Mouse (Mus musculus) CH12.LX (cell line): ENCODE measurements around the gene Dync2li1. TPM values are rescaled to one million over a fixed set of nuclear protein-coding genes. Genes with fewer than 3 reads are reported as not detected.

Experiments
- DNase-seq: peaks from one replicate; pipeline ENCODE4 v3.0.0-alpha.2; 2013; ENCODE audit errors: extremely low read depth
- H3K27ac ChIP-seq: 2 replicates; pipeline ENCODE4 v1.5.1; 2012; ENCODE audit warnings: low read depth, mild to moderate bottlenecking, control low read depth, moderate library complexity; ENCODE audit not compliant: insufficient read depth
- H3K27me3 ChIP-seq: replicated peaks from 2 replicates; pipeline ENCODE3; 2012; ENCODE audit warnings: inconsistent platforms
- H3K36me3 ChIP-seq, 2 experiments: replicated peaks in 1 of 2; 2 replicates each; pipeline versions ENCODE3 to v1.6.1; 2012; ENCODE audit warnings: inconsistent platforms in 1 of 2, low read length in 1 of 2, mild to moderate bottlenecking in 1 of 2, mixed read lengths in 1 of 2, moderate library complexity in 1 of 2; ENCODE audit not compliant: control insufficient read depth in 1 of 2, insufficient read depth in 1 of 2
- H3K4me1 ChIP-seq, 2 experiments: 2 replicates each; pipeline ENCODE4 v1.6.1; 2012; ENCODE audit warnings: inconsistent platforms in 1 of 2, moderate library complexity in 1 of 2; ENCODE audit not compliant: insufficient read depth in 2 of 2, control insufficient read depth in 1 of 2
- H3K4me2 ChIP-seq: 2 replicates; pipeline ENCODE4 v1.6.1; 2012; ENCODE audit warnings: low read depth, mild to moderate bottlenecking, control low read depth; ENCODE audit not compliant: poor library complexity, insufficient read depth, severe bottlenecking
- H3K4me3 ChIP-seq, 3 experiments: fragments of 150-350 bp in 1 of 3; sonication (generic) in 1 of 3; replicated peaks in 1 of 3; 2 replicates each; pipeline versions ENCODE3 to v1.5.1; 2011 to 2012; ENCODE audit warnings: low read depth in 2 of 3, low read length in 2 of 3, mild to moderate bottlenecking in 2 of 3, moderate library complexity in 2 of 3, control low read depth in 1 of 3, improper control_type of control experiment in 1 of 3, inconsistent platforms in 1 of 3, mixed read lengths in 1 of 3; ENCODE audit not compliant: poor library complexity in 1 of 3
- H3K79me2 ChIP-seq: replicated peaks from 2 replicates; pipeline ENCODE4 v1.6.1; 2012; ENCODE audit warnings: mild to moderate bottlenecking, moderate library complexity; ENCODE audit not compliant: control insufficient read depth, poor library complexity, insufficient read depth, severe bottlenecking; ENCODE audit errors: extremely low read depth
- H3K9ac ChIP-seq: 2 replicates; pipeline ENCODE4 v1.6.1; 2012; ENCODE audit warnings: low read depth, mild to moderate bottlenecking, control low read depth, moderate library complexity; ENCODE audit not compliant: insufficient read depth
- H3K9me3 ChIP-seq: replicated peaks from 2 replicates; pipeline ENCODE3; 2012; ENCODE audit warnings: low read length, inconsistent platforms, mixed read lengths
- CHD1 ChIP-seq: IDR thresholded peaks from 2 replicates; pipeline ENCODE4 v1.6.1; 2012; ENCODE audit warnings: low read depth, low read length, improper control_type of control experiment, inconsistent platforms
- CHD2 ChIP-seq: IDR thresholded peaks from 2 replicates; pipeline ENCODE4 v1.6.1; 2011; ENCODE audit warnings: low read length, improper control_type of control experiment
- E2F4 ChIP-seq: IDR thresholded peaks from 2 replicates; pipeline ENCODE4 v1.6.1; 2011; ENCODE audit warnings: low read depth, low read length, improper control_type of control experiment; ENCODE audit not compliant: insufficient replicate concordance
- ELF1 ChIP-seq: IDR thresholded peaks from 2 replicates; pipeline ENCODE4 v1.6.1; 2014; ENCODE audit warnings: low read depth, mild to moderate bottlenecking, inconsistent platforms, low read length, improper control_type of control experiment
- EP300 ChIP-seq: IDR thresholded peaks from 2 replicates; pipeline ENCODE4 v1.6.1; 2011; ENCODE audit warnings: low read length, improper control_type of control experiment
- GABPA ChIP-seq: IDR thresholded peaks from 2 replicates; pipeline ENCODE4 v1.6.1; 2012; ENCODE audit warnings: low read depth, low read length, improper control_type of control experiment, inconsistent platforms; ENCODE audit not compliant: insufficient replicate concordance
- HCFC1 ChIP-seq: IDR thresholded peaks from 2 replicates; pipeline ENCODE4 v1.6.1; 2012; ENCODE audit warnings: low read depth, mild to moderate bottlenecking, inconsistent platforms, low read length, improper control_type of control experiment
- IRF4 ChIP-seq: IDR thresholded peaks from 2 replicates; pipeline ENCODE4 v1.6.1; 2014; ENCODE audit warnings: low read depth, mild to moderate bottlenecking, inconsistent platforms, low read length, improper control_type of control experiment
- MAZ ChIP-seq: IDR thresholded peaks from 2 replicates; pipeline ENCODE4 v1.6.1; 2012; ENCODE audit warnings: low read depth, mild to moderate bottlenecking, inconsistent platforms, low read length, improper control_type of control experiment, moderate library complexity
- MXI1 ChIP-seq: IDR thresholded peaks from 2 replicates; pipeline ENCODE4 v1.6.1; 2011; ENCODE audit warnings: mild to moderate bottlenecking, low read depth, low read length, improper control_type of control experiment
- MYC ChIP-seq: IDR thresholded peaks from 2 replicates; pipeline ENCODE4 v1.6.1; 2011; ENCODE audit warnings: low read depth, mild to moderate bottlenecking, improper control_type of control experiment, low read length
- NELFE ChIP-seq: IDR thresholded peaks from 2 replicates; pipeline ENCODE4 v1.6.1; 2011; ENCODE audit warnings: low read depth, low read length, improper control_type of control experiment
- POLR2AphosphoS2 ChIP-seq: IDR thresholded peaks from 2 replicates; pipeline ENCODE4 v1.6.1; 2011; ENCODE audit warnings: low read depth, low read length, improper control_type of control experiment
- RAD21 ChIP-seq: IDR thresholded peaks from 2 replicates; pipeline ENCODE4 v1.6.1; 2011; ENCODE audit warnings: low read depth, mild to moderate bottlenecking, low read length, improper control_type of control experiment, moderate library complexity
- RCOR1 ChIP-seq: conservative IDR thresholded peaks from 2 replicates; pipeline ENCODE4 v1.6.1; 2012; ENCODE audit warnings: low read depth, mild to moderate bottlenecking, inconsistent platforms, low read length, improper control_type of control experiment
- SMC3 ChIP-seq: IDR thresholded peaks from 2 replicates; pipeline ENCODE4 v1.6.1; 2011; ENCODE audit warnings: low read depth, low read length, improper control_type of control experiment
- TBP ChIP-seq: conservative IDR thresholded peaks from 2 replicates; pipeline ENCODE4 v1.6.1; 2011; ENCODE audit warnings: low read depth, low read length, improper control_type of control experiment
- USF1 ChIP-seq: IDR thresholded peaks from 2 replicates; pipeline ENCODE4 v1.6.1; 2014; ENCODE audit warnings: low read depth, mild to moderate bottlenecking, inconsistent platforms, low read length, improper control_type of control experiment
- USF2 ChIP-seq: conservative IDR thresholded peaks from 2 replicates; pipeline ENCODE4 v1.6.1; 2011; ENCODE audit warnings: low read depth, low read length, improper control_type of control experiment
- ZC3H11A ChIP-seq: IDR thresholded peaks from 2 replicates; pipeline ENCODE4 v1.6.1; 2012; ENCODE audit warnings: low read depth, mild to moderate bottlenecking, inconsistent platforms, low read length, improper control_type of control experiment
- ZMIZ1 ChIP-seq: IDR thresholded peaks from 2 replicates; pipeline ENCODE4 v1.6.1; 2012; ENCODE audit warnings: low read depth, mild to moderate bottlenecking, inconsistent platforms, low read length, improper control_type of control experiment
- dilution Hi-C: fragments of 300-500 bp; cut with MboI; formaldehyde crosslinking; loops from 2 replicates; pipeline ENCODE4 v1.14.3; 2020; ENCODE audit warnings: low sequenced_read_pairs; ENCODE audit not compliant: extremely low pct_unique_long_range_greater_than_20kb, extremely low pct_ligation_motif_present
- in situ Hi-C: fragments of 300-500 bp; cut with MboI; formaldehyde crosslinking; loops from 3 replicates; pipeline ENCODE4 v1.14.3; 2019; ENCODE audit warnings: low sequenced_read_pairs, low pct_ligation_motif_present, low pct_unique_long_range_greater_than_20kb, mixed read lengths
- polyA plus RNA-seq: library from polyadenylated mRNA; unstranded; fragments of >175 nt; gene quantifications from 2 replicates; pipeline ENCODE4 v1.2.1, GENCODE M21; 2012; ENCODE audit warnings: low read depth; ENCODE audit not compliant: insufficient read length
- total RNA-seq, 2 experiments: library from RNA; depleted of rRNA; stranded (reverse); fragments of 300-350 nt in 1 of 2; fragments of >200 nt in 1 of 2; gene quantifications; 2 replicates each; pipeline ENCODE4 v1.2.3; 2012 to 2014

Gene Dync2li1
- total and polyA plus RNA-seq, 3 experiments, result 7.6 to 12.3 (median 11.7) TPM

GRCm38 (mm10) chr17:84682734-84683717, 56.7 kb downstream of the Dync2li1 start, which contains the start of gene Abcg5:
Abcg5 (minus strand) TSS chr17:84683011.
- H3K4me3 ChIP-seq, result no peak within 1 kb of the TSS
- in situ Hi-C loops (no loop called here), dilution Hi-C loops (no loop called here)
- no peak for DNase-seq
- H3K27ac ChIP-seq, result no peak within 1 kb of the TSS
- 0 out of 4 replicates have a peak, but pooled peaks cover 3 to 5% of the 10 kb centered on the region in 2 experiments for H3K4me1 ChIP-seq
- no peak for TF ChIP-seq ZMIZ1
- no peak for TF ChIP-seq USF2
- no peak for TF ChIP-seq ZC3H11A
- H3K36me3 ChIP-seq, result no peaks in the 10 kb centered on the region
- no peaks in the 10 kb centered on the region for H3K79me2 ChIP-seq
- no peak within 1 kb of the TSS for H3K4me2 ChIP-seq
- no peaks in the 10 kb centered on the region for H3K9me3 ChIP-seq
- no peak within 1 kb of the TSS for H3K9ac ChIP-seq
- H3K27me3 ChIP-seq, result peaks cover 3% of the 10 kb centered on the region

GRCm38 (mm10) chr17:84684284-84684683, 58.0 kb downstream of the Dync2li1 start:
- H3K36me3 ChIP-seq, result no peaks in the 10 kb centered on the region
- dilution Hi-C loops, result no loop called here
- H3K4me1 ChIP-seq, result 0 out of 4 replicates have a peak, but pooled peaks cover 3 to 5% of the 10 kb centered on the region in 2 experiments
- no peak overlapping the region for H3K27ac ChIP-seq
- H3K4me2 ChIP-seq, result no peak overlapping the region
- no peak overlapping the region for H3K4me3 ChIP-seq
- TF ChIP-seq ELF1 (no peak), USF1 (no peak), E2F4 (no peak), RAD21 (no peak), IRF4 (no peak), RCOR1 (no peak), GABPA (no peak), TBP (no peak), SMC3 (no peak), NELFE (no peak), MAZ (no peak), CHD1 (no peak), POLR2AphosphoS2 (no peak), CHD2 (no peak), MXI1 (no peak), MYC (no peak), HCFC1 (no peak), EP300 (no peak)
- peaks cover 2% of the 10 kb centered on the region for H3K27me3 ChIP-seq
- DNase-seq, result no peak
- no peak overlapping the region for H3K9ac ChIP-seq
- H3K79me2 ChIP-seq, result no peaks in the 10 kb centered on the region
- in situ Hi-C loops, result no loop called here
- no peaks in the 10 kb centered on the region for H3K9me3 ChIP-seq
